Mouse (Mus musculus): Measurements from ENCODE around the gene Prkg2. TPM values are rescaled to one million over a fixed set of nuclear protein-coding genes. Genes with fewer than 3 reads are reported as not detected.

Prkg2 gene
- polyA plus RNA-seq, 1 experiment from 2014 or later, result 4.1 TPM

- H3K4me2 ChIP-seq (ENCODE audit: low read depth, low read length, severe bottlenecking), result no peak overlapping the region
- no peak overlapping the region for H3K27ac ChIP-seq (ENCODE audit: low read depth, low read length)
- no peak for ATAC-seq (replicated peaks; ENCODE audit: low FRiP score)
- WGBS, result 91% methylated on average over 5 of the region's 5 CpGs
- H3K4me1 ChIP-seq (replicated peaks; ENCODE audit: control insufficient read depth, insufficient read depth, low read length), result peaks cover 3% of the 10 kb centered on the region; the same call in 1 of the 2 replicates
- no peak overlapping the region for H3K9ac ChIP-seq (ENCODE audit: low read length)
- no peak overlapping the region for H3K4me3 ChIP-seq (ENCODE audit: low read depth, low read length)
- DNase-seq (ENCODE audit: low spot score), result no peak
- H3K27me3 ChIP-seq (ENCODE audit: control insufficient read depth, insufficient read depth, low read length), result no peaks in the 10 kb centered on the region
- H3K9me3 ChIP-seq (ENCODE audit: control insufficient read depth, low read length), result no peaks in the 10 kb centered on the region
- no peaks in the 10 kb centered on the region for H3K36me3 ChIP-seq (ENCODE audit: control insufficient read depth, insufficient read depth, low read length)
These were observed 118.4 kb downstream of the Prkg2 start for GRCm38 (mm10) chr5:98918716-98919115.

GRCm38 (mm10) chr5:98902339-98902738 is 134.8 kb downstream of the Prkg2 start:
- no peak for DNase-seq (ENCODE audit: low spot score)
- no peak overlapping the region for H3K9ac ChIP-seq (ENCODE audit: low read length)
- H3K4me3 ChIP-seq (ENCODE audit: low read depth, low read length), result no peak overlapping the region
- H3K4me2 ChIP-seq (ENCODE audit: low read depth, low read length, severe bottlenecking), result no peak overlapping the region
- 0 out of 2 replicates have a peak, but pooled peaks have one; percentile 53 for ATAC-seq (replicated peaks; ENCODE audit: low FRiP score)
- no peak overlapping the region for H3K27ac ChIP-seq (ENCODE audit: low read depth, low read length)
- H3K27me3 ChIP-seq (ENCODE audit: control insufficient read depth, insufficient read depth, low read length), result no peaks in the 10 kb centered on the region
- H3K36me3 ChIP-seq (ENCODE audit: control insufficient read depth, insufficient read depth, low read length), result no peaks in the 10 kb centered on the region
- no peaks in the 10 kb centered on the region for H3K9me3 ChIP-seq (ENCODE audit: control insufficient read depth, low read length)
- H3K4me1 ChIP-seq (replicated peaks; ENCODE audit: control insufficient read depth, insufficient read depth, low read length), result no peaks in the 10 kb centered on the region
- WGBS, result 71% methylated on average over 4 of the region's 4 CpGs

- no peaks in the 10 kb centered on the region for H3K36me3 ChIP-seq (ENCODE audit: control insufficient read depth, insufficient read depth, low read length)
- H3K4me2 ChIP-seq (ENCODE audit: low read depth, low read length, severe bottlenecking), result no peak overlapping the region
- no peaks in the 10 kb centered on the region for H3K27me3 ChIP-seq (ENCODE audit: control insufficient read depth, insufficient read depth, low read length)
- 87% methylated on average over 5 of the region's 5 CpGs for WGBS
- H3K4me1 ChIP-seq (replicated peaks; ENCODE audit: control insufficient read depth, insufficient read depth, low read length), result no peaks in the 10 kb centered on the region
- no peak overlapping the region for H3K9ac ChIP-seq (ENCODE audit: low read length)
- ATAC-seq (replicated peaks; ENCODE audit: low FRiP score) (no peak), DNase-seq (ENCODE audit: low spot score) (no peak)
- no peaks in the 10 kb centered on the region for H3K9me3 ChIP-seq (ENCODE audit: control insufficient read depth, low read length)
- no peak overlapping the region for H3K27ac ChIP-seq (ENCODE audit: low read depth, low read length)
- no peak overlapping the region for H3K4me3 ChIP-seq (ENCODE audit: low read depth, low read length)
These were observed 136.2 kb downstream of the Prkg2 start for GRCm38 (mm10) chr5:98900926-98901325.

- DNase-seq (ENCODE audit: low spot score) (no peak), ATAC-seq (replicated peaks; ENCODE audit: low FRiP score) (no peak)
- no peaks in the 10 kb centered on the region for H3K36me3 ChIP-seq (ENCODE audit: control insufficient read depth, insufficient read depth, low read length)
- no peak overlapping the region for H3K27ac ChIP-seq (ENCODE audit: low read depth, low read length)
- no peak overlapping the region for H3K4me2 ChIP-seq (ENCODE audit: low read depth, low read length, severe bottlenecking)
- no peaks in the 10 kb centered on the region for H3K9me3 ChIP-seq (ENCODE audit: control insufficient read depth, low read length)
- no peak overlapping the region for H3K9ac ChIP-seq (ENCODE audit: low read length)
- H3K4me1 ChIP-seq (replicated peaks; ENCODE audit: control insufficient read depth, insufficient read depth, low read length), result no peaks in the 10 kb centered on the region
- H3K27me3 ChIP-seq (ENCODE audit: control insufficient read depth, insufficient read depth, low read length), result no peaks in the 10 kb centered on the region
- no peak overlapping the region for H3K4me3 ChIP-seq (ENCODE audit: low read depth, low read length)
These were observed 139.2 kb downstream of the Prkg2 start for GRCm38 (mm10) chr5:98897946-98898345.

- Histone ChIP-seq H3K36me3 (ENCODE audit: control insufficient read depth, insufficient read depth, low read length) (no peaks in the 10 kb centered on the region), H3K4me2 (ENCODE audit: low read depth, low read length, severe bottlenecking) (no peak overlapping the region), H3K4me1 (replicated peaks; ENCODE audit: control insufficient read depth, insufficient read depth, low read length) (no peaks in the 10 kb centered on the region), H3K9ac (ENCODE audit: low read length) (no peak overlapping the region), H3K9me3 (ENCODE audit: control insufficient read depth, low read length) (no peaks in the 10 kb centered on the region), H3K27ac (ENCODE audit: low read depth, low read length) (no peak overlapping the region), H3K27me3 (ENCODE audit: control insufficient read depth, insufficient read depth, low read length) (no peaks in the 10 kb centered on the region), H3K4me3 (ENCODE audit: low read depth, low read length) (no peak overlapping the region)
- no peak for DNase-seq (ENCODE audit: low spot score)
- 91% methylated on average over 3 of the region's 3 CpGs for WGBS
- ATAC-seq (replicated peaks; ENCODE audit: low FRiP score), result no peak
These were observed 142.9 kb downstream of the Prkg2 start for GRCm38 (mm10) chr5:98894281-98894680.

GRCm38 (mm10) chr5:98890544-98891050 is 146.6 kb downstream of the Prkg2 start:
- no peak overlapping the region for H3K9ac ChIP-seq (ENCODE audit: low read length)
- WGBS, result 85% methylated on average over 2 of the region's 2 CpGs
- ATAC-seq (replicated peaks; ENCODE audit: low FRiP score) (no peak), DNase-seq (ENCODE audit: low spot score) (no peak)
- H3K27me3 ChIP-seq (ENCODE audit: control insufficient read depth, insufficient read depth, low read length), result no peaks in the 10 kb centered on the region
- H3K36me3 ChIP-seq (ENCODE audit: control insufficient read depth, insufficient read depth, low read length), result no peaks in the 10 kb centered on the region
- H3K4me2 ChIP-seq (ENCODE audit: low read depth, low read length, severe bottlenecking), result no peak overlapping the region
- no peak overlapping the region for H3K27ac ChIP-seq (ENCODE audit: low read depth, low read length)
- H3K4me1 ChIP-seq (replicated peaks; ENCODE audit: control insufficient read depth, insufficient read depth, low read length), result no peaks in the 10 kb centered on the region
- H3K4me3 ChIP-seq (ENCODE audit: low read depth, low read length), result no peak overlapping the region
- H3K9me3 ChIP-seq (ENCODE audit: control insufficient read depth, low read length), result no peaks in the 10 kb centered on the region

- no peak for ATAC-seq (replicated peaks; ENCODE audit: low FRiP score)
- DNase-seq (ENCODE audit: low spot score), result no peak
- WGBS, result 75% methylated on average over 3 of the region's 3 CpGs
These were observed 155.1 kb downstream of the Prkg2 start for GRCm38 (mm10) chr5:98882096-98882495.

More at GRCm38 (mm10) chr5:98882096-98882495, 155.1 kb downstream of the Prkg2 start:
- no peaks in the 10 kb centered on the region for H3K4me1 ChIP-seq (replicated peaks; ENCODE audit: control insufficient read depth, insufficient read depth, low read length)
- no peaks in the 10 kb centered on the region for H3K27me3 ChIP-seq (ENCODE audit: control insufficient read depth, insufficient read depth, low read length)
- H3K9ac ChIP-seq (ENCODE audit: low read length), result no peak overlapping the region
- no peak overlapping the region for H3K4me2 ChIP-seq (ENCODE audit: low read depth, low read length, severe bottlenecking)
- H3K9me3 ChIP-seq (ENCODE audit: control insufficient read depth, low read length), result no peaks in the 10 kb centered on the region
- no peaks in the 10 kb centered on the region for H3K36me3 ChIP-seq (ENCODE audit: control insufficient read depth, insufficient read depth, low read length)
- H3K27ac ChIP-seq (ENCODE audit: low read depth, low read length), result no peak overlapping the region
- H3K4me3 ChIP-seq (ENCODE audit: low read depth, low read length), result no peak overlapping the region

Other genes with a start within 250 kb of the Prkg2 start
- 0.64 and 0.85 TPM in 2 replicates for gene Bmp3, start 182.9 kb downstream of the Prkg2 start, polyA plus RNA-seq (2014; fragmentation: Nextera tagmentation; extraction: Ambion mirVana)